Mouse (Mus musculus) bone marrow, adult 2 months (tissue): ENCODE measurements around the gene Pdia4. TPM values are rescaled to one million over a fixed set of nuclear protein-coding genes. Genes with fewer than 3 reads are reported as not detected.

Experiments used
- H3K27ac ChIP-seq: fragments of 200-500 bp; 2 replicates; pipeline ENCODE4 v1.5.1; 2012; ENCODE audit warnings: low read depth, mild to moderate bottlenecking, control low read depth, inconsistent platforms, low read length; ENCODE audit not compliant: control insufficient read depth, poor library complexity, insufficient read depth
- H3K4me1 ChIP-seq: fragments of 200-500 bp; 2 replicates; pipeline ENCODE4 v1.6.1; 2011; ENCODE audit warnings: low read length; ENCODE audit not compliant: control insufficient read depth, insufficient read depth
- H3K4me3 ChIP-seq: fragments of 200-500 bp; replicated peaks from 2 replicates; pipeline ENCODE3; 2011; ENCODE audit warnings: mild to moderate bottlenecking, low read depth, low read length, control low read depth; ENCODE audit not compliant: control insufficient read depth
- CTCF ChIP-seq: fragments of 200-500 bp; IDR thresholded peaks from 2 replicates; pipeline ENCODE4 v1.5.1; 2011; ENCODE audit warnings: low read length, control low read depth; ENCODE audit not compliant: control insufficient read depth, insufficient read depth
- POLR2A ChIP-seq: fragments of 200-500 bp; IDR thresholded peaks from 2 replicates; pipeline ENCODE4 v1.6.1; 2011; ENCODE audit warnings: low read depth, mild to moderate bottlenecking, control low read depth, low read length, borderline replicate concordance; ENCODE audit not compliant: control insufficient read depth
- WGBS: fragments of 180-500 bp; shearing (Covaris S2); methylation state at CpG from one replicate; pipeline ENCODE4 v1.1.7; 2018; 5-methylcytosine and 5-hydroxymethylcytosine counted together
- polyA plus RNA-seq: library from polyadenylated mRNA; stranded (reverse); fragments of >200 nt; gene quantifications from 2 replicates; pipeline ENCODE4 v1.2.4, GENCODE M21; 2011; ENCODE audit warnings: low replicate concordance; ENCODE audit not compliant: missing spikeins, insufficient read depth, insufficient read length

Gene Pdia4
- polyA plus RNA-seq, 1 experiment: 39.4 TPM

DNA sequence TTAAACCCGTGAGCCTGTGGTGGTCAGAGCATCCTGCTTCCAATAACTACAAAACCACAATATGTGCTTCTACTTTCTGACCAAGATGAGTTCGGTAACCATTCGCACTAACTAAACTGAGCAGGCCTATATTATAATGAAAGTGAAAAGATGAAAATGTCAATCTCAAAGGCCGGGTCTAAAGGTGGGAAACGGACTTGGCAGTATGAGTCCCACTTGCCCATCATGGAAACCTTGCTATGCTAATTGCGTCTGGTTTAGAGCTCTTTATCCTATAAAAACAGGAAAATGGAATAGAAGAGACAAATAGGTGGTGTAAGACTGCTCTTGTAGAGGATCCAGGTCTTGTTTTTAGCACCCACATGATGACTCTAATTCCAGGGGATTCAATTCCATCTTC is 8.5 kb upstream of the Pdia4 start:
- Histone ChIP-seq H3K27ac (no peak overlapping the region), H3K4me3 (no peak overlapping the region), H3K4me1 (no peaks in the 10 kb centered on the region)
- WGBS: 76% methylated on average over 6 of the region's 6 CpGs
- TF ChIP-seq CTCF (no peak), POLR2A (no peak)

DNA sequence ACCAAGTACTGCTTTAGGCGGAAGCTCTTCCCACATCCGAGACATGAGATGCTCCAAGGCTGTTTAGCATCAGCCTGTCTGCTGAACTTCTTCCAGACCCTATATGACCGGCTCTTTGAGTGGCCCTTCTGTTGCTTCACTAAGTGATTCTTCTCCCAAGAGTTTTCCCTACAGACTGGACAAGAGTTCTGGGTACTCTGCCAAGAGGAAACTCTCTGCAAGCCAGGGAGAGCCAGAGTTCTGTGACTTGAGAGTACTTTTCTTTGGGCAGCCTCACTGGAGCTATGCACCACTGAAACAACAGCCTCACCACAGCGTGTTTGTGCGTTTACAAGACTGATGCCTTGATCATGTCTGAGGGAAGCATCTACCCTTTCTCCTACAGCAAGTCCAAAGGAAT is 8.0 kb upstream of the Pdia4 start:
- Histone ChIP-seq H3K4me1 (no peaks in the 10 kb centered on the region), H3K27ac (no peak overlapping the region), H3K4me3 (no peak overlapping the region)
- TF ChIP-seq POLR2A: no peak
- TF ChIP-seq CTCF: no peak
- WGBS: 86% methylated on average over 5 of the region's 5 CpGs

DNA sequence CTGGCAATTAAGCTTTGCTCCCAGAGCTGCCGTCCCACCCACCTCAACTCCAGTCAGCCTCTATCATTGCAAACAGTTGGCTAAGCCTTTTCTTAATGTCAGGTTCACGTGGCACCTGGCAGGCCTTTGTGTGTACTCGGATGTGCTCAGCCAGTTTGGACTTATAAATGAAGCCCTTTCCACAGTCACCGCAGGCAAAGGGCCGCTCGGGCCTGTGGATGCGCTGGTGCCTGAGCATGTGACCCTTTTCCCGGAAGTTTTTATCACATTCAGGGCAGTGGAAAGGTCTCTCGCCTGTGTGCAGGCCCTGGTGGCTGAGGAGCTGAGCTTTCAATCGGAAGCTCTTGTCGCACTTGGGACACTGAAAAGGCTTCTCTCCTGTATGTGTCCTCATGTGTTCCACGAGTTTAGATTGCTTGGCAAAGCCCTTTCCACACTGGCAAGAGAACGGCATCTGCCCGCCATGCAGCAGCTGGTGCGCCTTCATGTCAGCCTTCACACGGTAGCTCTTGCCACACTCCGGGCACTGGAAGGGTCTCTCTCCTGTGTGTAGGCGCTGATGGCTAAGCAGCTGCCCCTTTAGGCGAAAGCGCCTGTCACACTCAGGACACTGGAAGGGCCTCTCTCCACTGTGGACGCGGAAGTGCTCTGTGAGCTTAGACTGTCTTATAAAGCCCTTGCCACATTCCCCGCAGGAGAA is 6.5 kb upstream of the Pdia4 start:
- Histone ChIP-seq H3K4me3 (no peak overlapping the region), H3K27ac (no peak overlapping the region), H3K4me1 (no peaks in the 10 kb centered on the region)
- 90% methylated on average over 23 of the region's 23 CpGs for WGBS
- no peak for TF ChIP-seq POLR2A
- no peak for TF ChIP-seq CTCF

DNA sequence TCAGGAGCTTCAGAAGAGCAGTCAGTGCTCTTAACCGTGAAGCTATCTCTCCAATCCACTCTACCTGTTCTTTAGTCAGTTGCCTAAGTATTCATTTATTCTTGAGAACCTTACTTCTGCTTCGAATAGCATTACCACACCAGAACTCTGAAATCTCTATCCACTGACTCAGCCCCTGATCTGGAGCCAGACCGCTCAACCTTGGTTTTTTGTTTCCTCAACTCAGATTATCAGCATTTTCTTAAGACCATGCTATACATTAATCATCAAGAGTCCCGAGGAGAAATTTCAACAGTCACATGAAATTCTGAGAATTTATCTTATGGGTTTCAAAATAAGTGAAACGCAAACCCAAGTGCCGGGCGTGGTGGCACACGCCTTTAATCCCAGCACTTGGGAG is 5.5 kb upstream of the Pdia4 start:
- Histone ChIP-seq H3K4me1 (no peaks in the 10 kb centered on the region), H3K4me3 (no peak overlapping the region), H3K27ac (no peak overlapping the region)
- TF ChIP-seq POLR2A (no peak), CTCF (no peak)
- WGBS: 66% methylated on average over 8 of the region's 8 CpGs

DNA sequence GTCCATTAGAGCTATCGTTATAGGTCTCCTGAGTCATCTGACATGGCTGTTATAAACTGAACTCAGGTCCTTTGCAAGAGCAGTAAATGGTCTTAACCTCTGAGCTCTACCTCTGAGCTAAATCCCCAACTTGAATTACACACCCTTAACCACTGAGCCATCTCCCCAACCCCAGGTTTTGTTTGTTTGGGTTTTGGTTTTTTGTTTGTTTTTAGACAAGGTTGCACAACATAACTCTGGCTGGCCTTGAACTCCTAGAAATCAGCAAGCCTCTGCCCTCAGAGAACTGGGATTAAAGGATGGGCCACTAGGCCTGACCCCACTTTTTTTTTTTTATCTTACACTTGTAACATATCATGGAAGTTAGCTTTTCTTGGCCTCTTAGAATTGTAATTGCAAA is 2.9 kb upstream of the Pdia4 start:
- TF ChIP-seq CTCF (no peak), POLR2A (no peak)
- 92% methylated on average over 1 of the region's 1 CpGs for WGBS
- H3K4me3 ChIP-seq: no peak overlapping the region
- no peak overlapping the region for H3K27ac ChIP-seq
- peaks cover 1% of the 10 kb centered on the region; the same call in 1 of the 2 replicates for H3K4me1 ChIP-seq

DNA sequence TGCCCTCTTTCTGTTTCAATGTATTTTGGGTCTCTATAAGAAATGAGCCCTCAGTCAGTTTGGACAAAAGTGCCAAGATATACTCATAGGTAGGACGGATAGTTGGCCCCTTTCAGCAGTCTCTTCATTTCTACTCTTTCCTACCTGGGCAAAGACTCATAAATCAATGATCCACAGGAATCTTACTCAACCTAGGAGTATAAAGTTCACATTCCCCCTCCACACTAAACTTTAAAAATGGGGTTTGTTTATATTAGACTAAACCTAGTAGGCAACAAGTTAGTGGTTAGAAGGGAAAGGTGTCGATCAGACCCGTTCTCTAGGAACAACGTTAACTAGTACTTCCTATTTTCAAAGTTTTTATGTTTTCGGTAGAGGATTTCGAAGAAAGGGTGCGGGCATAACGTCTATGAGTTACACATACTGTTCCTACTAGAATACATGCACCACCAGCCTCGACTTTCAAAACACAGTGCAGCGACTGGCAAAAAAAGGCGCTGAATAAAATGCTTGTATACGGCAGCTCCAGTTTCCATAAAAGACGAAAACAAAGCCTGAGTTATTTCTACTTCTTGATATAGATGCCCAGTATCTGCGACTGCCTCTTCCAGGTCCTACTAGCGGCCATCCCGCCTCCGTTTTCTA is 837 bp downstream of the Pdia4 start:
- Histone ChIP-seq H3K27ac (peak overlapping the region; percentile 46; the same call in 1 of the 2 replicates), H3K4me3 (peak overlapping the region; percentile 81), H3K4me1 (peaks cover 1% of the 10 kb centered on the region; the same call in 1 of the 2 replicates)
- TF ChIP-seq CTCF: no peak
- no peak for TF ChIP-seq POLR2A
- under 1% methylated on average over 17 of the region's 17 CpGs for WGBS

DNA sequence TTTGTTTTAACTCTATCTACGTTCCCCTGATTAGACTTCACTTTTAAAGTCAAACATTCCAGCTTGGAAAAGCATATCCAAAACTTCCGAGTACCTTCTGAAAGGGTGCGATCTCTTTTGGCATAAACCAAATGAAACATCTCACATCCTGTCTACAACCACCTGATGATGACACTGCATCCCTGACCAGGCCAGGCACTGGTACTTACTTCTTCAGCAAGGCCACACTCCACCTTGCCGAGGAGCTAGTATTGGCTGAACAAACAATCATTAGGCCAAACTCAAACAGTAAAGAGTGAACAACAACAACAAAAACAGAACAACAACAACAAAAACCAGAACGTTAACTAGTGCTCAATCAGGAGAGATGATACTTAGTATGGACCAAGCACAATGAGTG is 1.9 kb downstream of the Pdia4 start:
- 64% methylated on average over 5 of the region's 5 CpGs for WGBS
- H3K27ac ChIP-seq: no peak overlapping the region

DNA sequence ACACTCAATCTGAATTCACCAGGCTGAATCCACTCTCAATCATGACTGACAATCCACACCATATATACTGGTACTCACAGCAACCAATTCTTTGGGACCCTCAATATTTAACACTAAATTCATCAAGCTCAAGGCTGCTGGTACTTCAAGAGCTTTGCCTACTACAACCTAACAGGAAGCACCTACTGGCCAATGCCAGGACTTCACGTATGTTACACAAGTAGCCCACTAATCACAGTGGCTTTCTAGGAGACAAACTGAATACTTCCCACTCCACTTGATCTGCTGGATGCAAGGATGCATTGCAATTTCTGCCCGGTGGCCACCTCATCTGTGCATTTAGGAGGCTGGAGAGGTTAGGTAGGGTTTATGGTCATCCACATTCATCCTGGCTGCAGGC is 3.0 kb downstream of the Pdia4 start:
- WGBS: 42% methylated on average over 2 of the region's 2 CpGs
- no peak for TF ChIP-seq CTCF
- no peak for TF ChIP-seq POLR2A
- H3K27ac ChIP-seq: no peak overlapping the region
- no peak overlapping the region for H3K4me3 ChIP-seq
- peaks cover 1% of the 10 kb centered on the region; the same call in 1 of the 2 replicates for H3K4me1 ChIP-seq

More for the DNA sequence above, 1.9 kb downstream of the Pdia4 start:
- no peak for TF ChIP-seq CTCF
- TF ChIP-seq POLR2A: no peak
- Histone ChIP-seq H3K4me1 (peaks cover 1% of the 10 kb centered on the region; the same call in 1 of the 2 replicates), H3K4me3 (no peak overlapping the region)

DNA sequence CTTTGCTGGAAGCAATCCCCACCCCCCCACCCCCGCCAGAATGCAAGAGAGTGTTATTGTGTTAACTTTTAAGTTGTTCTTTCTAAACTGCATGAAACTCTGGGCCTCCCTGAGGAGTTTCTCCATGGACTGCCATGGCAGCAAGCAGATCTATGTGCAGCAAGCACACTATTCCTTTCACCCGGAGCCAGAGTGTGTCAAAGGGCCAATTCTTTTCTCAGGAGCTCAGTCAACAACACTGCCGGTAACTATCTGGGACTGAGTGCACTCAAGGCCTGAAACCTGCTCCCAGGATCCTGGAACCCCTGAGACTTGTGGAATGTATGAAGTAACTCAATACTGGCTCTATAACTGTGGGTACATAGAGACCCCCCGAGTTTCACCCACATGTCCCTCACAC is 4.2 kb downstream of the Pdia4 start:
- H3K4me3 ChIP-seq: no peak overlapping the region
- 84% methylated on average over 4 of the region's 4 CpGs for WGBS
- H3K4me1 ChIP-seq: peaks cover 1% of the 10 kb centered on the region; the same call in 1 of the 2 replicates
- no peak overlapping the region for H3K27ac ChIP-seq
- TF ChIP-seq CTCF (no peak), POLR2A (no peak)
